Mouse (Mus musculus) adrenal gland, postnatal 25 days (tissue): ENCODE measurements around the gene Sult1c1. TPM values are rescaled to one million over a fixed set of nuclear protein-coding genes. Genes with fewer than 3 reads are reported as not detected.
"Not testable (repeated sequence)": the region's sequence is repeated elsewhere in the genome, so short reads cannot be mapped to it uniquely, and the experiment has no call there.

Experiments used
- DNase-seq: peaks from one replicate; pipeline ENCODE4 v3.0.0; 2021; ENCODE audit warnings: mixed read lengths
- long read RNA-seq: library from polyadenylated mRNA; stranded (forward); transcript quantifications from one replicate; pipeline ENCODE4 v2.0.0, GENCODE M21; 2021
- total RNA-seq: library from RNA; stranded (reverse); gene quantifications from 2 replicates; pipeline ENCODE4 v1.2.3, GENCODE M21; 2021

Gene Sult1c1
- total RNA-seq, result not detected in 2 replicates
- long read RNA-seq, result 0 reads

GRCm38 (mm10) chr17:53990574-53990973 is at the start of gene Sult1c1:
Gene Sult1c1, minus strand, starts transcription at chr17:53990674.
- no peak for DNase-seq

GRCm38 (mm10) chr17:54014204-54014603 is 23.7 kb upstream of the Sult1c1 start:
- no peak for DNase-seq

GRCm38 (mm10) chr17:54011196-54011595 is 20.7 kb upstream of the Sult1c1 start:
- no peak for DNase-seq

- not testable (repeated sequence) for DNase-seq
Observed at GRCm38 (mm10) chr17:54010536-54010935, 20.1 kb upstream of the Sult1c1 start.

- DNase-seq, result no peak
Observed at GRCm38 (mm10) chr17:54003522-54003921, 13.0 kb upstream of the Sult1c1 start.

GRCm38 (mm10) chr17:53973606-53974005 is 16.9 kb downstream of the Sult1c1 start:
- no peak for DNase-seq

GRCm38 (mm10) chr17:53941569-53942162 is 48.8 kb downstream of the Sult1c1 start:
- DNase-seq, result no peak

- no peak for DNase-seq
Observed at GRCm38 (mm10) chr17:53940726-53941125, 49.7 kb downstream of the Sult1c1 start.

Other genes with a start within 250 kb of the Sult1c1 start
- 0.81 and 0.88 TPM in 2 replicates for gene Sult1c2, start 144.3 kb downstream of the Sult1c1 start, total RNA-seq